Mouse (Mus musculus) erythroblast, embryonic 14.5 days (primary cell): ENCODE measurements around the gene St6galnac5. TPM values are rescaled to one million over a fixed set of nuclear protein-coding genes. Genes with fewer than 3 reads are reported as not detected.

Source experiments
- H3K27me3 ChIP-seq: 2 replicates; pipeline ENCODE4 v1.6.1; 2012; ENCODE audit warnings: inconsistent platforms; ENCODE audit not compliant: control insufficient read depth
- H3K36me3 ChIP-seq: 2 replicates; pipeline ENCODE4 v1.6.1; 2012; ENCODE audit warnings: mild to moderate bottlenecking, inconsistent platforms; ENCODE audit not compliant: control insufficient read depth
- H3K4me1 ChIP-seq: 2 replicates; pipeline ENCODE4 v1.6.1; 2012; ENCODE audit warnings: inconsistent platforms; ENCODE audit not compliant: control insufficient read depth
- H3K4me3 ChIP-seq: replicated peaks from 2 replicates; pipeline ENCODE3; 2012; ENCODE audit warnings: moderate library complexity, mild to moderate bottlenecking, inconsistent platforms
- H3K9me3 ChIP-seq: 2 replicates; pipeline ENCODE4 v1.6.1; 2012; ENCODE audit warnings: low read length, inconsistent platforms, mixed read lengths; ENCODE audit not compliant: control insufficient read depth
- GATA1 ChIP-seq: IDR thresholded peaks from 2 replicates; pipeline ENCODE4 v1.6.1; 2012; ENCODE audit warnings: low read length, inconsistent platforms, mixed read lengths
- TAL1 ChIP-seq: IDR thresholded peaks from 3 replicates; pipeline ENCODE4 v1.6.1; 2012; ENCODE audit warnings: low read length, inconsistent platforms, mixed read lengths
- polyA plus RNA-seq: library from polyadenylated mRNA; stranded (reverse); fragments of >175 nt; gene quantifications from 2 replicates; pipeline ENCODE4 v1.2.3, GENCODE M21; 2012

St6galnac5 gene
- polyA plus RNA-seq, 1 experiment, result not detected

- no peaks in the 10 kb centered on the region for H3K4me1 ChIP-seq
- no peak for TF ChIP-seq GATA1
- no peak for TF ChIP-seq TAL1
- no peaks in the 10 kb centered on the region for H3K9me3 ChIP-seq
- no peak overlapping the region for H3K4me3 ChIP-seq
- no peaks in the 10 kb centered on the region for H3K36me3 ChIP-seq
- no peaks in the 10 kb centered on the region for H3K27me3 ChIP-seq
Measured at GRCm38 (mm10) chr3:152837938-152838337, 144.1 kb downstream of the St6galnac5 start.

DNA sequence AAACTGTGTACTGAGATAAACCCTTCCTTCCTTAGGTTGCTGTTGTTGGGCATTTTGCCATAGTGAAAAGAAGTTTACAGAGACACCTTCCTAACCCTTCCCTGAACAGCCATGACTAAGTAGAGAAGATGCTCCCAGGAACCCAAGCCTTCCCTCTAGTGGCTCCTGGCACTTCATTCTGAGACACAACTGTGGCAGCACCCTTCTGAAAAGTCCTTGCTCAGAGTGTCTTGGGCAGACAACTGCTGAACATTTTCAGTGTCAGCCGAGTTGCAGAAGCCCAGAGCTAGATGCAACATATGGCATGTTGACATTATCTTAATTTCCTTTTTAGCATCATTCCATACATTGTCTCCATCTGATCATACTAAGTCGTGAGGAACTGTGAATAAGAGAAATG, 144.6 kb downstream of the St6galnac5 start:
- TF ChIP-seq TAL1, result no peak
- no peak for TF ChIP-seq GATA1
- Histone ChIP-seq H3K9me3 (no peaks in the 10 kb centered on the region), H3K4me3 (no peak overlapping the region), H3K36me3 (no peaks in the 10 kb centered on the region), H3K4me1 (no peaks in the 10 kb centered on the region), H3K27me3 (no peaks in the 10 kb centered on the region)

DNA sequence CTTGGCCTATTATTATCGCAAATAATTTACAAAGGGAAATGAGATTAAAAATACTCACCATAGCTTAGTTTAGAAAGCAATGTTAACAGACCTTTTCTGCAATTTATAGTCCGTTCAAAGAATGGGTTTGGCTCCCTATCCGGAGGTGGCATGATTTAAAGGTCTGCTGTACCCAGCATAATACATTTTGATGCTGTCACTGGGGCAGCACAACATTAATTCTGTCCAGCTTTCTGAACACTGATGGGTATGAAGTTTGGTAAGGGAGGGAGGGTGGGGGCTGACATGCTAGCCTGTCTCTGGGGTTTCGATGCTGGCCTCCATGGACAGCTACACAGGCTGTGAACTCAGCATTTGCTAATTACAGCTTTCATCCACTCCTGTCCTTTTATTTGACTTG, 149.6 kb downstream of the St6galnac5 start:
- no peaks in the 10 kb centered on the region for H3K36me3 ChIP-seq
- no peak overlapping the region for H3K4me3 ChIP-seq
- H3K4me1 ChIP-seq, result no peaks in the 10 kb centered on the region
- H3K27me3 ChIP-seq, result no peaks in the 10 kb centered on the region
- no peaks in the 10 kb centered on the region for H3K9me3 ChIP-seq
- TF ChIP-seq GATA1 (no peak), TAL1 (no peak)

GRCm38 (mm10) chr3:152831974-152832373, 150.1 kb downstream of the St6galnac5 start:
- no peaks in the 10 kb centered on the region for H3K9me3 ChIP-seq
- H3K27me3 ChIP-seq, result no peaks in the 10 kb centered on the region
- no peak overlapping the region for H3K4me3 ChIP-seq
- no peak for TF ChIP-seq TAL1
- no peak for TF ChIP-seq GATA1
- no peaks in the 10 kb centered on the region for H3K4me1 ChIP-seq
- H3K36me3 ChIP-seq, result no peaks in the 10 kb centered on the region

DNA sequence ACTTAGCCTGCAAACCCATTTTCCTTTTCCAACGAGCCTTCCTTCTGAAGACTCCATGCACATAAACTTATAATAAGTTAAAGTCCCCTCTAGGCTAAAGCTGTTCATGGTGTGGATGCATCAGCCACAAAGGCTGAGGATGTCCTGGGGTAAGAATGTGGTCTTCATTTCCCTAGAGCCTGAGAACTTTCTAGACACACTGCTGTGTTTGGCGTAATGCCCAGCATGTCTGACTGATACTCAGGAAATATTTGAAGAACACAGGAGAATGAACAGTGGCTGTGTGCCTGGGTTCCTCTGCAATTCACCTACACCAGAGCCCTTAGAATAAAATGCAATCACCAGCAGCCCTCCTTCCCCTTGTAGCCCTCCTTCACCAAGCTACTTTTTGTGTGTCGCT, 150.7 kb downstream of the St6galnac5 start:
- TF ChIP-seq GATA1 (no peak), TAL1 (no peak)
- H3K27me3 ChIP-seq, result no peaks in the 10 kb centered on the region

DNA sequence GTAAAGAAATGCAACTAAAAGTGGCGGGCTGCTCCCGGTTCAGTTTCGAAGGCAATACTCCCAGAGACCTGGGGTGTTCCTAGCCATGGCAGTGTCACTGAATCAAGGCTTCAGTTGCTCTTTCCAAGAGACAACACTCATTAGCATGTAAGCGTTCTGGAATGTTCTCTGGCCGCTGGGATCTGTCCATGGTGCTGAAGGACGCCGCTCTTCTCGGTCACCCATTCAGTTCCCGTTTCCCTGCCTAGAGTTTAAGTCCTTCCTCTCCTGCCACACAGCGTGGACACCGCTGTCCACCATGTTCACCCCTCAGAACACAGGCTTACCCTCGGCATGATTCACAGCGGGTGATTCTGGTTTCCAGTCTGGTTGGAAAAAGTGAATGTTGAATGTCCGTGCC, 160.8 kb downstream of the St6galnac5 start:
- no peak overlapping the region for H3K4me3 ChIP-seq
- TF ChIP-seq GATA1 (no peak), TAL1 (no peak)
- H3K27me3 ChIP-seq, result no peaks in the 10 kb centered on the region
- no peaks in the 10 kb centered on the region for H3K4me1 ChIP-seq
- no peaks in the 10 kb centered on the region for H3K9me3 ChIP-seq
- H3K36me3 ChIP-seq, result no peaks in the 10 kb centered on the region

More for the DNA sequence above, 150.7 kb downstream of the St6galnac5 start:
- Histone ChIP-seq H3K4me1 (no peaks in the 10 kb centered on the region), H3K9me3 (no peaks in the 10 kb centered on the region), H3K36me3 (no peaks in the 10 kb centered on the region), H3K4me3 (no peak overlapping the region)

DNA sequence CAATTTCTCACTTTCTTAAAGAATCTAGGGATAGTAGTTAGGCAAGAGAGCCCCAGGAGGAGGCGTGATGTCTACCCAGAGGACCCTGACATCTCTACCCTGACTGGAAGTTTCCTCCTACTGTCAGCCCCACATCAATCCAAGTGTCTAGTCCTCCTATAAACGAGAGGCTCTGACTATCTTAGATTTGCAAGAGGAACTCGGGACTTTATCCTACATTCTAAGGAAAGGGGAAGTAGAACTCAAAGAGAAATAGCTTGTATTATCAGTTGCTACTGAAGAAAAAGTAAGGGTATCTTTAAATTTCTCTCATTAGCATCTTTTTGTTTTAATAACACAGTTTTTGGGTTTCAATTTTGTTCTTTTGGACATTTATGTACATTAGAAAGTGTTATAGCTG, 161.6 kb downstream of the St6galnac5 start:
- TF ChIP-seq TAL1 (no peak), GATA1 (no peak)
- H3K36me3 ChIP-seq, result no peaks in the 10 kb centered on the region
- H3K27me3 ChIP-seq, result no peaks in the 10 kb centered on the region
- H3K9me3 ChIP-seq, result no peaks in the 10 kb centered on the region
- no peaks in the 10 kb centered on the region for H3K4me1 ChIP-seq
- no peak overlapping the region for H3K4me3 ChIP-seq

- Histone ChIP-seq H3K27me3 (no peaks in the 10 kb centered on the region), H3K9me3 (no peaks in the 10 kb centered on the region), H3K36me3 (no peaks in the 10 kb centered on the region), H3K4me1 (no peaks in the 10 kb centered on the region), H3K4me3 (no peak overlapping the region)
- TF ChIP-seq TAL1 (no peak), GATA1 (no peak)
Measured at GRCm38 (mm10) chr3:152815110-152815509, 166.9 kb downstream of the St6galnac5 start.

DNA sequence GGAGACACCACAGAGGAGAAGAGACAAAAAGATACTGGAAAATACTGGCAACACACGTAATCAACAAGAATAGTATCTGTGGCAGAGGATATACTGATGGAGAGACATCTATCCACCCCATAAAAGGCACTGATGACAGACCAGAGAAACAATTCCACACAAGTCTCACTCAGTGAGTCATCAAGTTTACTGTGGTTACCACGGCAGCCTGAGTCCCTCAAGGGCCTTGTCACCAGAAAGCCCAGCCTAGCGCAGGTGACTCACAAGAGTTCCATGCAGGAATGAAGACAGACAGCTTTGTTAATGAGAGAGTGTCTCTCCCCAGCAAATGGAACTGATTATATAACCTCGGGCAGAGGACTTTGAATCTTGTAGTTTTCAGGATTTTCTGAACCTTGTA, 168.1 kb downstream of the St6galnac5 start:
- Histone ChIP-seq H3K27me3 (no peaks in the 10 kb centered on the region), H3K4me1 (no peaks in the 10 kb centered on the region), H3K36me3 (no peaks in the 10 kb centered on the region), H3K9me3 (peaks cover 2% of the 10 kb centered on the region), H3K4me3 (no peak overlapping the region)
- TF ChIP-seq GATA1 (no peak), TAL1 (no peak)

GRCm38 (mm10) chr3:152799738-152800431, 182.2 kb downstream of the St6galnac5 start:
- Histone ChIP-seq H3K27me3 (no peaks in the 10 kb centered on the region), H3K4me3 (no peak overlapping the region), H3K36me3 (no peaks in the 10 kb centered on the region), H3K9me3 (peaks cover 2% of the 10 kb centered on the region; the same call in 1 of the 2 replicates), H3K4me1 (no peaks in the 10 kb centered on the region)
- TF ChIP-seq GATA1, result no peak
- TF ChIP-seq TAL1, result no peak
